Comparison of ENCODE assay signal across 30 mouse cellular contexts in the genomic region with DNA sequence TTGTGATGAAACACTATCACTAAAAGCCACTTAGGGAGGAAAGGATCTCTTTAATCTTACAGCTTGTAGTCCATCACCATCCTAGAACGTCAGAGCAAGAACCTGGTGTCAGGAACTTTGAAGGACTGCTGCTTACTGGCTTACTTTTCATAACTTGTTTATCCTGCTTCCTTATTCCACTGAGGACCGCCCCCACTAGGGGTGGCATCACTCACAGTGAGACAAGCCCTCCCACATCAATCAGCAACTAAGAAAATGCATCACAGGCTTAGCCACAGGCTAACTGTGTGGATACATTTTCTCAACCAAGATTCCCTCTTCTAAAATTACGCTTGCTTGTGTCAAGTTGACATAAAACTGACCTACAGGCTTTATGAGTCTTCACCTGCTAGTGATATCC.
DNase-seq lines count a peak whose midpoint lies in the region; ATAC-seq and TF ChIP-seq lines count a peak whose summit lies in the region.
"Had no signal": no experiment of that assay in that cellular context is flagged by ENCODE, and none has a peak within 500 bp of the region (broad histone marks: within the 10 kb centered on the region; RNA-seq: fewer than 3 reads in every experiment).

No protein-coding gene starts in this region.

- peak; percentile 54 for ATAC-seq in megakaryocyte progenitor cell, adult 5-6 weeks (replicated peaks; ENCODE audit: poor library complexity)
- ATAC-seq: activated CD4-positive, CD25-positive, alpha-beta regulatory T cell, adult 4 months; CD4-positive, CD25-positive, alpha-beta regulatory T cell, adult 4 months; forebrain, postnatal 0 days; intestine, postnatal 0 days had no signal

- H3K4me1 ChIP-seq in bone marrow macrophage, adult 2 months (ENCODE audit: control insufficient read depth, insufficient read depth, low read length): peaks cover 62% of the 10 kb centered on the region
- H3K4me1 ChIP-seq: embryonic facial prominence, embryonic 13.5 days; hindbrain, embryonic 13.5 days; kidney, embryonic 15.5 days; limb, embryonic 13.5 days; lung, embryonic 15.5 days; neural tube, embryonic 15.5 days had no signal

- TF ChIP-seq CTCF in bone marrow macrophage, adult 2 months (IDR thresholded peaks at IDR 0.05; ENCODE audit: low read depth, low read length): no peak

- peak; percentile 35 for DNase-seq in 416B (ENCODE audit: low read depth)
- DNase-seq in thymus, postnatal 25 days: peak; percentile 51
- no peak for DNase-seq in right cerebral cortex, postnatal 36 days (ENCODE audit: low spot score in 2 of 2)
- no peak for DNase-seq in lung, postnatal 36 days
- DNase-seq in adrenal gland, postnatal 14 days: no peak
- DNase-seq: adrenal gland, adult 8-10 months; cerebellum, adult 11 months; cerebellum, adult 9-10 months; cerebellum, postnatal 36 days; embryo, embryonic 11 days; forebrain, postnatal 0 days; gastrocnemius, postnatal 10 days; heart, postnatal 4 days; kidney, postnatal 25 days; midbrain, embryonic 14.5 days; right cerebral cortex, postnatal 25 days; spleen, adult 18-20 months had no signal

- H3K27ac ChIP-seq in bone marrow macrophage, adult 2 months (ENCODE audit: insufficient read depth, low read depth, low read length): peak overlapping the region; percentile 95
- H3K27ac ChIP-seq: embryonic facial prominence, embryonic 13.5 days; hindbrain, embryonic 13.5 days; kidney, embryonic 15.5 days; left cerebral cortex, adult 2 months; limb, embryonic 13.5 days; lung, embryonic 15.5 days; neural tube, embryonic 15.5 days had no signal

- TF ChIP-seq POLR2A in bone marrow macrophage, adult 2 months (IDR thresholded peaks at IDR 0.05; ENCODE audit: borderline replicate concordance, low read depth, low read length): no peak

- H3K4me3 ChIP-seq in bone marrow macrophage, adult 2 months (ENCODE audit: insufficient read depth, low read length): no peak overlapping the region
- H3K4me3 ChIP-seq: embryonic facial prominence, embryonic 13.5 days; heart, embryonic 12.5 days; hindbrain, embryonic 13.5 days; kidney, embryonic 15.5 days; left cerebral cortex, adult 2 months; limb, embryonic 13.5 days; lung, embryonic 15.5 days; neural tube, embryonic 15.5 days had no signal

Comparison
In these comparisons a context has a peak if more than half of its experiments do, and no peak if none do; other contexts are left out.
1. DNase-seq: peak in 416B (single experiment) and thymus, postnatal 25 days (single experiment); none in right cerebral cortex, postnatal 36 days (0 of 2), lung, postnatal 36 days (single experiment) and adrenal gland, postnatal 14 days (single experiment).